Mouse (Mus musculus) cerebellum, postnatal 10 days (tissue): ENCODE measurements around the gene Hmgb4.
A peak's percentile ranks its signal among the peaks of the same experiment; 100 is the strongest.

Experiments
- DNase-seq, 2 experiments: peaks; one replicate each; pipeline ENCODE4 v3.0.0; 2021; ENCODE audit warnings: mixed read lengths in 2 of 2

Hmgb4 gene

DNA sequence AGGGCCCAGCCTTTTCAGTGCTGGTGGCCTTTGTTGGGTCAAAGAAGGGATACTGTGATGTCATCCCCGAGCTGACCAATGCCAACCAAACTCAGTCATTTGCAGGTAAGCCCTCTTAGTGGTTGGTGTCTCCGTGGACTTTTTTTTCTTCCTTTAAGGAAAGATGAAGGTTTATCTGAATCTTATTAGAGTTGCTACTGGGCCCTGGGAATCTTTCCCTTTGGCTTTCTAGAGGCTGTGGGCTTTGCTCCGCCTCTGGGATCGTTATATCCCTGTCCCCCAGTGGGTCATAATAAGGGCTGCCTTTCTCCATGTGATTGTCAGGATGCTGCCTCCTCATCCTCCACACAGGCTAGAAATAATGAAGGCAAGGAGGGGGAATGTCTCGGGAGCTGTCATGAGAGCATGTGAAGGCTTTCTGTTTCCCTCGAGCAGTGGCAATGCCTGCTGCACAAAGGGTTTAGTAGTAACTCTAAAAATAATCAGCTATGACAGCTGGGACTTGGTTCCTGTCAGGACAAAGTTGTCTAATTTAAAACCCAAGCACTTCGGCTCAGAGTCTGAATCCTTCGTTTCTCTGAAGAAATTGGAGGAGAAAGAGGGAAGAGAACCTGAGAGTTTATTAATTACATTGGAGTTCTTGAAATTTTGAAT, at the start of gene Hmgb4:
Gene Hmgb4, minus strand, starts transcription at position 51 of the 654 bp plus-strand sequence.
- no peak for DNase-seq

DNA sequence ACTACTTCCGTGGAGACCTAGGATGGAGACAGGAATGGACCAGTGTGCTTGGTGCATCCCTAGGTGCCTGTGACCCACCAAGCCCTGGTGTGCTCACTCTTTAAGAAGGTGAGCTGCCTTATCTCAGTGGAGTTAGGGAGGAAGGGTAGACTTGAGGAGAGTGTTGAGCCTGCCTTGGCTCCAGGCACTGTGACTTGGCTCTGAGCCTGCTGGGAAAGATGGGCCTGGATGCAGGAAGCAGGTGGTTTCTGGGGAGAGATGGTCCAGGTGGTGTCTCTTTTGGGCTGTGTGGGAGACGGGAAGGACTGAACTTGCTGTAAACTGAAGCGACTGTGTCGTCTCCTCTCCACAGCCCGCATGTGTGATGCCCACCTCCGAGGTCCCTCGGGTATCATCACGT, 45.3 kb upstream of the Hmgb4 start:
- DNase-seq, result peak; percentile 68 to 71

DNA sequence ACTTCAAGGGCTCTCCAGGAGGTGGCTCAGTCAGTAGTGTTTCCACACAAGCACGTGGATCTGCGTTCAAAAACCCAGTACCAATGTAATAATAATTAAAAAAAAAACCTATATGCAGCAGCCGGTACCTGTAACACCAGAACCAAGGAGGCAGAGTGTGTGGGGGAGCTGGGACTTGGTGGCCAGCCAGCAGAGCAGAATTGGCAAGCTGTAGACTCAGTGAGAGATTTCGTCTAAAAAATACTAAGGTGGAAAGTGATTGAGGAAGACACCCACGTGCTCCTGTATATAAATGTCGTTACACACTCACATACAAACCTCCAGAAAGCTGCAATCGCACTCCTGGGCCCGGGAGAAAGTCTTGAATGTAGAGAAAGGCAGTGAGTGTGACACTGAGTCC, 43.3 kb upstream of the Hmgb4 start:
- DNase-seq, result peak; percentile 59 to 71

DNA sequence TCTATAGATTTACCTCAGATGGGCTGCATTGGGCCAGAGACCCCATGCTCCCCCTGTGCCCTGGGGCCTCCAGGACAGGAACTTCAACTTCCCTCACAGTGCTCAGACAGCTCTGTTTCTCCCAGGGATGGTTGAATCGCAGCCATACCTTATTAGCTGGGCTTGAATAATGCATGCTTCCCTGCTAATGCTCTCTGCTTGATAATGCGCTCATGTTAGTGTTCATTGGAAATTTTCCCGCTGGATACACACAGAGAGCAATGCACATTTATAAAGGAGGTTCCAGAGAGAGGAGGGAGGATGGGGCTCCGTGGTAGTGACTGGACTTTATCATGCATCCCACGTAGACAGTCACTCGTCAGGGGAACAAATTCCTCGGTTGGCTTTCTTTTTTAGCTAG, 27.3 kb upstream of the Hmgb4 start:
- DNase-seq, result no peak

DNA sequence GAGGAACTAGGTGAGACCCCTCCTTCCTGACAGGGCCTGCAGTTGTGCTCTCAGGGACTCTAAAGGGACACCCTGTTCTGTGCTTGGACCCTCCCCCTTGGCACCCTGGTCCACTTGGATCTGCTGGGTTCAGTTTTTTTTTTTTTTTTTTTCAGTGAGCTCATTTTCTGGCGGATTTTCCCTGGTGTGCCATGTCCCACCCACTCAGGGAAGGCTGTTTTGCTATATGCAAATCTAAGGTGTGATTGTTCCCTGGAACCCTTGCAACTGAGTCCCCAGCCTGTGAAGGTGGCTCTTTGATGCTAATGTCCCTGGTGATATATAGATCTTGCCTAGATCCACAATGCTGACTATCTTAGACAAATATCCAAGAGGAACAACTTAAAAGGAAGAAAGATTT, 24.3 kb upstream of the Hmgb4 start:
- no peak for DNase-seq

DNA sequence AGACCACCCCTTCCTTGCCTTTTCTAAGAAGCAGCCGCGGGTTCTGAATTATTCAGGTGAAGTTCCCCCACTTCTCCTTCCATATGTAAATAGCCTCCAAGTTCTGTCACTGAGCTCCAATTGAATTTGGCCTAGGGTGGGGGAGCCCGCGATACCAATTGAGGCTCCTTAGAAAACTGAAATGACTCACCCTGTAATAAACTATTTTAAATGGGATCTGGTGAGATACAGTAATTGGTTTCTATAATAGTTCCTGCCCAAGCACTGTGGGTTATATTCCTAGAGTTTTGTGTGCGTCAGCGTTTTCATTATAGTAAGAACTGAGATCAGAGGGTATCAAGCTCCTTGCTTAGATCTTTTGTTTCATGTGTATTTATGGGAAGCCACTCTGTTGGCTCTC, 14.8 kb upstream of the Hmgb4 start:
- DNase-seq, result no peak

DNA sequence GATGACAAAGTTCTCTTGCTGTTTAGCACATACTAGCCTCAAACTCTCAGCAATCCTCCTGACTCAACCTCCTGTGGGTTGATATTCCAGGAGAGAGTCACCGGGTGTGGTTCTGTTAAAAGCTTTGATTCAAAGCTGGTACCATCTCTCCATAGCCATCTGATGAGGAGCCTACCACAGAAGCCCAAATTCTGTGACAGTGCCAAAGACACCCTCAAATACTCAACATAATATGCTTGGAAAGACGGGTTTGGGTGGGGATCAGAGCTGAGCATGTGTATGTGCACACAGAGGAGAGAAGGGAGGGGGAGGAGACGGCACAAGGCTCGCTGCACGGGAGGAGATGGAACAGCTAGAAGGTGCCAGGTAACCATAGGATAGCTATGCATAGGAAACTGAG, 14.4 kb upstream of the Hmgb4 start:
- no peak for DNase-seq

DNA sequence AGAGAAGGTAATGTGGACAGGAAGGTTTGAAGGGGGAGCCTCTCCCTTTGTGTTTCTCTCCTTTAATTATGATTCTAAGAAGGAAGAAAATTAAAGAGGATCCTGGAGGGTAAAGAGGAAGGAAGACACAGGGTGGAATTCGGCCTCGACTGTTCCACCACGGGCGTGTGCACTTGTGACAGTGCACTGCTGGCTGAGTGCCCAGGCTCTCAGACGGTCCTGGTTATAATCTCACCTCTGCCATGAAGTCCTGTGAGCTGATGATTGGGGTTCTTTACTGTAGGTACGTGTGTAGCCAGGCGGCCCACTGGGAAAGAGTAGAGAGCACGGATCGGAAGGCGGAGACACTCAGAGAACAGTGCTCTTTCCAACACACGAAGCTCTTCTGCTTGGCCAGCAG, 12.4 kb upstream of the Hmgb4 start:
- peak; percentile 62 to 63 for DNase-seq

DNA sequence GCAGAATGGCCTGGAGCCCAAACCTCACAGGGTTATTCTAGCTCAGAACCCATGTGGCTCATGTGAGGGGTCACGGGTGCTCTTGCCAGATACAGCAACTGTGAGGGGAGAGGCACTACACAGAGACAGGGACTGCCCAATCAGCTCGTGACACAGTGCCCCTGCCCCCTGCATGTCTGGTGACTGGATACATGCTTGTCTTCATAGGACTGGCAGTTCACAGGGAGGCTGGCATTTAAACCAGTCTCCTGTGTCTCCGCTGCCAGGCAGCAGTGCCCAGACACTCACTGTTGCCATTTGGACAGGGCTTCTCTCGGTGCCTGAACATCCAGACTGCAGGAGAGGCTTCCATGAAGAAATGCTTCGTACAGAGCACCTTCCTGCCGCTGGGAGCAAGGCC, 11.7 kb upstream of the Hmgb4 start:
- peak; percentile 72 to 77 for DNase-seq

DNA sequence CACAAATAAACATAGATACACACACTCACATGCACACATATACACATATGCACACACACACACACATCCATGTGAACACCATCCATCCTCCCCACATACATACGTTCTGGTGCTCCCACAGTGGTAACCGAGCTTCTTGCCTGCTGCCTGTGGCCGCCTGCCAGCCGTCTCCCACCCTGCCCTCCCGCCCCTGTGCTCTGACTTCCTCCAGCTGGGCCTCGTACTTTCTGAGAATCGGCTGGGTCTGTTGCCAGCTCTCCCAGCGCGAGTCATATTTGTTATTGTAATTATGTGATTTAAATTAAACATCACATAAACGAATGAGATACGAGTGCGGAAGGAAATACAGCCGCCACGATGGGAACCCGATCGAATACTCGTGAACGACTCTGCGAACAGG, 10.2 kb upstream of the Hmgb4 start:
- DNase-seq, result peak; percentile 57 to 69

DNA sequence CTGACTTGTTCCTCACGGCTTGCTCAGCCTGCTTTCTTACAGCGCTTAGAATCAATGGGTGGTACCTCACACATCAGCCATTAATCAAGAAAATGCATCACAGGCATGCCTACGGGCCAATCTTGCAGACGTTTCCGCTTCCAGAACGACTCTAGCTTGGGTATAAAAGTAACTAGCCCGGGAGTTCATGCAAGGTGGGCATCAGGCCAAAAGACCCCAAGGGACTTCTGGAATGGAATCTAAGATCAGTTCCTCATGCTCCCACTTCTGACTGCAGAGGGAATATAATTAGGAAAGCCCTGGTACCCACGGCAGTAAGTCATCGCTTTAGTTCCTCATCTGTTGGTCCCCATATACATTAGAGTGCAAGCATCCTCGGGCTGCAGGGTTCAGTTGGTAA, 9.4 kb upstream of the Hmgb4 start:
- peak; percentile 52 to 58 for DNase-seq

DNA sequence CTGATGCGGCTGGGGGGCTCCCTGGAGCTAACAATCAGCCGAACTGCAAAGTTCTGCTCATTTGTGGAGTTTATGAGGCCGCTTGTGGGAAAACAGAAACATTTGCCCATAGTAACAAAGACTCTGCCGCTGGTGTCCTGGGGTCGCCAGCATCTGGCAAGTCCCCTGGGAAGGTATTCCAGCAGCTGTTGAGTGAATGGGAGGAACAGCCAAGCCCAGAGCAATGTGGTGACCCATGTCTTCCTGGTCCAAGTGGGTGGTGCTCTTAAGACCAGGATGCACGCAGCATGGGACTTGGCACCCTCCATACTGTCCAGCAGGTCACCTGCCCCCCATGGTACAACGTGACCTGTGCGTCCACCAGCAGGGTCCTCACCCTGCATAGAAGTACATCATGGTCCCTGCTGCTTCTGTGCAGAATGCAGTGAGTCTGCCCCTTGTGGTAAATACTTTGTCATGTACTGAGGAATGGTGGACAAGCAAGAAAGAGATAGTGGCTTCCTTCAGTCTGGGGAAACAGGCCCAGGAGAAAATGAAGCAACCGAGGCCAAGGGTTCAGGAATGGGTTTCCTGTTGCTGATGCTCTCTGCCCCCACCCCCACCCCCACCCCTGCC, 8.6 kb upstream of the Hmgb4 start:
- peak in 1 of 2 experiments; percentile 29 for DNase-seq

DNA sequence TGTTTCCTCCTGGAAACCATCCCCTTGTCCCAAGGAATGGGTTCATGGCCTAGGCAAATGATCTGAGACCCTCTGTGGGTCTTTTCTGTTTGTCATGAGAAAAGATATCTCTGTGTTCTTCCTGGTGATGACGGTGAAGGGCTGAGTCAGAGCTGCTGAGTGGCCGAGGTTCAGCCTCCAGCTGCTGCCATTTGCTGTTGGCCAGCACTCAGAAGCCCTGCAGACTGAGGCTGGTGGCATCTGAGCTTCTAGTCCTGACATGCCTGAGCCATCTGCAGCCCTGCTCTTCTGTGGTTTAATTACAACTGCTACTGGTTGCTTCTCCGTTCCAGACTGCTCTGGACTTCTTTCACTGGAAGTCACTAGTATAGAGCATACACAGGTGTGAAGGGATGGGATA, 4.6 kb upstream of the Hmgb4 start:
- peak; percentile 39 to 55 for DNase-seq

DNA sequence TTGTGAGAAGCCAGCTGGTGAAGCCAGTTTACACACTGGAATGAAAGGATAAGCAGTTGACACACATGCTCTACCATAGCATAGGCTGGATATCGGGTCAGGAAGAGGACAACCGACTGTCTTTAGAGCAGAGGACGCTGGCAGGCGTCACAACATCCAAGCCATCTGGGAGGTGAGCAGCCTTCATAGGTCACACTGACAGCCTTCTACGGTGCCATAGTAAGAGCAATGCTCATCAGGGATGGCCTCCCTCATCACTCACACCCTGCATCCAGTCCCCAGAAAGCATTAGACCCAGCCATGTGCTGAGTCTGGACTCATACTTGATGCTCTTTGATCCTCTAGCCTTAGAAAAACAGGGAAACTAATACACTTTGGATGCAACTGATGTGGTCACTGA, 3.7 kb upstream of the Hmgb4 start:
- no peak for DNase-seq

DNA sequence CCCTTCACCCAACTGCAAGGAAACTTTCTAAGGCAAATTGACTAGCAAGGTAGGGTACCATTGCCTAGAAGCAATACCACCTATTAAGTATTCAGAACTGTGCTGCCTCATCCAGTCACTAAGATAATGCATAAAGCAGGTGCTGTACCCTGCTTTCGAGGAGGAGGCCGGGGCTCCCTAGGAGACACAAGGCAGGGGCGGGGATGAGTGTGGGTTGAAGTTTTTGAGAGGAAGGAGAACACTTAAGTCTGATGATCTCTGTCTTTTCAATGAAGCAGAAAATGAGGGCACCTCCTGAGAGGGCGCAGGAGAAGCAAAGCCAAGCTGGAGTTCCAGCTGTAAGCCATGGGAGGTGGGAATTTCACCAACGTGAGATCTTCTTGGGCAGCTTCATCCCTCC, 1.5 kb downstream of the Hmgb4 start:
- DNase-seq, result no peak

DNA sequence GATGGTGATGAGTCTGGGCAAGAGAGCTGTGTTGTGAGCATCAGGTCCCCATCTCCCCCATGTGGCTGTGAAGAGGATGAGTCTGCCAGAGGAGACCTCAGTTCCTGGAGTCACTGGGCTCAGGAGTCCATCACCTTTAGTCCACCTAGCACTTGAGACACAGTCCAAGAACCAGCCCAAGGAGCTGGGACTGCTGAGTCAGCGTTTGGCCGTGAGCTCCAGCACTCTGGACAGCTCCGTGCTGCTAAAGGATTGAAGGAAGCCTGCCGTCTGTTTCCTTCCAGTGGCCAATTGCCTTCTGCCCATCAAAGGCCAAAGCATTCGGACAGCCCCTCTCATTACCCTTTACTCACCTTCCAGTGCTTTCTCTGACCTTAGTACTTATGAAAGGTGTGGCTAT, 12.1 kb downstream of the Hmgb4 start:
- peak; percentile 55 to 60 for DNase-seq

DNA sequence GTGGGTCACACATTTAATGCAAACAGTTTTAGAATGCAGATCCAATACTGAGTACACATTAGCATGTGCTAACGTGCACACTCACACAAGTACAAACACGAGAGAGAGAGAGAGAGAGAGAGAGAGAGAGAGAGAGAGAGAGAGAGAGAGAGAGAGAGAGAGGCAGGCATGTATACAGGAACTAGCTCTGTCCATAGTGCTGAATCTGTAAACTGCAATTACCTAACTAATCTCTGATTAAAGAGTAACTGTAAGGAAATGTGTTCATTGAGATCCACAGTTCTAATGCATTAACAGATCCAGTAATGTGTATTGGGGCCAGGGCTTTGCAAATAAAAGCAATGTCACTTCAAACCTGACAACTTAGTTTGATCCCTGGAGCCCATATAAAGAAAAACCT, 15.6 kb downstream of the Hmgb4 start:
- DNase-seq, result no peak

DNA sequence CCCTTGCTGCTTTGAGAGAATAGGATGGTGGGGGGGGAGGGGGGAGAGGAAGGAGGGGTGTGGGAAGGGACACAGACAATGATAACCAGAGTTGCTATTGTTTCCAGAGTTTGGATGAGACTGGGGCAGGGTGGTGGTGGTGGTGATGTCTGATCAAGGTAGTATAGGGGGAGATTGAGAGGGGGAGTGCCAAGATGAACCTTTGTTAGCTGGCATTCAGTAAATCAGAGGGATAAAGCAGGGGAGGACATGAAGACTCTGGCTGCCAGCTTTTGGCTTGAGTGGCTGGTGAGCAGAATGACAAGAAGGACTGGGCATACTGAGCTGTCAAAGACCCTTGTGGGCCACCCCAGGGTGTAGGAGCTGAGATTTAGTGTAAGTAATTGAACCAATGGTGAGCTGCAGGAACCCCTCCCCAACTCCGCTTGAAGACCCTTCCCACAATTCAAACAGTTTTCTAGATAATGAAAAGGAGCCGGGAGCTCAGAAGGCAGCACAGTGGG, 18.9 kb downstream of the Hmgb4 start:
- DNase-seq, result no peak

DNA sequence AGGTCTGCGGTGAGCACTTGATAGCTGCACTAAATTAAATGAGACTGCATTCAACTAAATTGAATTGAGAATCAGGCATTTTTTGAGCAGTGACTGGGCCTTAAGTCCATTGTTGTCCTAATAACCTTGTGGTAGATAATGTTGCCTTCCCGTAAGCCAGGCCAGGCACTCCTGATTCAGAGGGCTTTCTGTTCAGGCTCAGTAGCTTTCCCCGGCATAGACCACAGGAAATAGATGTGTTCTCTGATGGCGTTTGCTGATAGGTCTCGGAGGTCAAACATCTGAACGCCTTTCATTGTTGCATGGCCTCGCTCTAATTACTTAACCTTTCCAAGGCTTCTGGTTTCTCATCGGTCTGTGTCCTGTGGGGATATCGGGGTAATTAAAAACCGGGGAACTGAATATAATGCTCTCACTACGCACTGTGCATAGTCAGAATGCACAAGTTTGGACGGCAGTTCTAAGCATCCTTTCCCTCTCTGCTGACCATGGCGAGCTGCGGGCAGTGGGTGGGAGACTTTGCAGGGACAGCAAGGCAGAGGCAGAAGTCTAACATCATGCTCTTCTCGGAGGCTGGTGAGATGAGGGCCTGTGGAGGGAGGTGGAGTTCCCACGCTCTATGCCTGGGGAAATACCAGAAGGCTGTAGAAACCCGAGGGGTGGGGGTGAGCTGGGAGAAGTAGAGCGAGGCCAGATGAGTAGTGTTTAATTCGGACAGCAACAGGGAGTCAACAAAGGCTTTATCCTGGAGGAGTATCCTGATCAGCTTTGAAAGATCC, 19.5 kb downstream of the Hmgb4 start:
- DNase-seq, result no peak

DNA sequence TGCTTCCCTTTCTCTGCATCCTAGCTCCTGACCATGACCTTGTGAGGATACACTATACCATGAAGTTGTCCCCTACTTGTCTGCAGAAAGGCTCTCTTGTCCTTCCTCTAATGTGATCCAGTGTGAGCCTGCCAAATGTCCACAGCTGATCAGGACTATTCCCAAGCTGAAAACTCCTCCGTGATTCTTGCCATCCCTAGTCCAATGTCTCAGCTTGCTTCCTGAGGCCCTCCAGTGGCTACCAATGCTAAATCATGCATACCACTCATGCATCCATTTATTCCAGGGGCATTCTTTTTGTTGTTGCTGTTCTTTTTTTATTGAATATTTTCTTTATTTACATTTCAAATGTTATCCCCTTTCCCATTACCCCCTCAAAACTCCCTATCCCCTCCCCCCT, 21.6 kb downstream of the Hmgb4 start:
- peak; percentile 53 to 56 for DNase-seq

DNA sequence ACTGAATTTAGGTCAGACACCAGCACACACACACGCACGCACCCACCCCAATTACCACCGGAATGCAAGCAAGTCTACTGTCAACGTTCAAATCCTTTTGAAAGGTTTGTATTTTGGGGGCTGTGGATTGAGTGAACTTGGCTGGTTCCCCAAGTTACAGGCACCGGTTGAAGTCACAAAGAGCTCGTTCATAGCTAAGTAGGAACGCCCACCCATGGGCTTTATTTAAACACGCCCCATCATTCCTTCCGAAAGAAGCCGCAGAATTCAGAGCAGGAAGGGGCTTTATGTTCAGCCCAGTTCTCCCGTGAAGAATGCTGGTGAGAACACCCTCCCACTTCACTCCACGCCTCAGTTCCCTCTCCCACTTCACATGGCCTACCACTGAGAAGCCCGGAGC, 27.3 kb downstream of the Hmgb4 start:
- no peak for DNase-seq

DNA sequence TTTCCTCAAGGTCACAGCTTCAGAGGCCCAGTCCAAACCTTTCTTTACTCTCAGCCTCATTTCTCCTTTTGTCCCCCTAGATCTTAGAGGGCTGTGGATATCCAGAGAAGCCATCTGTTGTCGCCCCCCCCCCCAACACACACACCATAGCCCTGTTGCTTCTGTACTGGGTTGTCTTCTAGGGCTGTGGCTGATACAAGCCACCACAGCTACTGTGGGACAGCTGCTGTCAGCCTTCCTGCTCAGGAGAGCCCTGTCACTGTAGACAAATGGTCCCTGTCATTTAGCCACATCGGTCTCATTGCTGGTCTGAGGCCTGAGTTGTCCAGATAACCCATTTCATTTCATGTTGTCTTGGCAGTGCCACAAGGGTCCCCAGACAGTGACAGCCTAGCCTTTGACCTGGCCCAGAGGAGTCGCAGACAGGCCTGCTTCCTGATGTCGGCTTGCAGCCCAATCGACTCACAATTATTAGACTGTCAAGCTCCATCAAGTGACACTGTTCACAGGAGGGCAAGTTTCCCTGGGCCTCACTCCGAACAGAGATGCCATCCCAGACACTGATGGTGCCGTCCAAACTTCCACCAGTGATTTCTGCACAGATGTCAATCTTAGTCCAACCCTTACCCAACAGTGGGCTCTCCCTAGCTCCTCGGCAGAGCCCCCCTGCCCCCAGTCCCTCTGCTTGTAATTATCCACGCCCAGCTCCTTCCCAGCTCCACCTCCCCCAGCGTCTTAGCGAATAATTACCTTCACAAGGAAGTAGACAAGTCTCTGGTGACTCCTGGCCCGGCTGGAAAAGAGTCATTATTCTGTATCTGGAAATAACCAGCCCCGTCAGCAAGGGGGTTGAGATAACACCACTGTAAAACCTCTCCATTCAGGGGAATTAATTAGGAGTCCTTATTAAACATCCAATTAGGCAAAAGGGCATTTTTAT, 33.1 kb downstream of the Hmgb4 start:
- DNase-seq, result no peak

DNA sequence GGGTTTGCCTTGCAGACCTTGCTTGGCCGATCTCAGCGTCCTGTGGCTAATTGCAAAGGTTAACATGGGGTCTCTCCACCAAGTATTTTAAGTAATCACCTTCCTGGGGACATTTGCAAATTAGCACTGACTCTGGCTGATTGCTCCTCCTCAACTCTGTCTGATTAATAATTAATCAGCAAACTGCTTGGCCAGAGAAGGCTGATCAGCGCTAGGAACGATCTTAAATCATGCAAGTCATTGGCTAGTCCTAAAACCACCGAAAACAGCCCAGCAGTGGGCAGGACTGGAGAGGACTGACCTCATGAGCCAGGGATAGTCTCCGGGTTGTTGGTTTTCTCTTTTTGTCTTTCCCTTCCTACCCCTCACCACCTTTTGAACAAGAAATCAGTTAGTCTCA, 36.3 kb downstream of the Hmgb4 start:
- DNase-seq, result no peak
